Mouse (Mus musculus) T-helper 17 cell (primary cell): ENCODE data around the gene Olfr846.

Source experiments
- in situ Hi-C, 2 experiments: fragments of 300-600 bp; cut with MboI, MseI; formaldehyde crosslinking; loops; 1 replicate in 1 of 2; 2 replicates in 1 of 2; pipeline ENCODE4 v1.15.1; 2025; ENCODE audit warnings: high pct_unique_total_duplicates in 2 of 2

Olfr846 gene

DNA sequence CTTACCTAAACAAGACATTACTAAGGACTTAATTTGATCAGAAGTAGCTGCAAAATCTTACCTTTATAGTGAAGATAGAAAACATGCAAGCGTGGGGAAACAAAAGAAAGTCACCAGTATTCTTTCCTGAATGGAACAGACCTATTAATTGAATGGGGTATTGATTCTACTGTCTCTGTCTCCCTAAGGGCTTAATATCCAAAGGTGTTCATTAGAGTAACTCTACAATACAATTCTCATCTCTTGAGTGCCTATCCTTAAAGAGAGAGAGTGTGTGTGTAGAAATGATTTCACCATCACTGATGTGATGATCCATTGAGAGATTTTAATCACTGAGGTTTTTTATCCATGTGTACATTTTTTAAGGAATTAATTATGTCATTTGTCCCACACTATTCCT, at the start of gene Olfr846:
Olfr846 (minus strand) TSS at position 101 of the 400 bp plus-strand sequence.
- in situ Hi-C loops = no loop called here

DNA sequence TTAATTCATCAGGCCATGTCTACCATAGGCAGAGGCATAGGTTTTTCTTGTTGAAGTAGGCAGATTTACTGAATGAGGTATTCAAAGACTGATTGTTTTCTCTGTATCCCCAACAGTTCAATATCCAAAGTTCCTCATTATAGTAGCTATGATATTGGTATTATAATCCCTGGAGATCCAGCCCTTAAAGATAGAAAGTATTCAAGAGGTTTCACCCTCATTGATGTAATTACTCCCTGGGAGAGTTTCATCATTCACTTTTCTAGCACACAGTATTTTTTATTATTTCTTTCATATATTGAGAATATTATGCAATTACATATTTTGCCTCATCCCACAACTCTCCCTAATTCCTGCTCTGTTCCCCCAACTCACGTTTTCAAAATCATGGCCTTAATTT, 14.8 kb upstream of the Olfr846 start, which contains the start of gene Olfr847:
Olfr847 (minus strand) TSS at position 101 of the 400 bp plus-strand sequence.
- in situ Hi-C loops = no loop called here

DNA sequence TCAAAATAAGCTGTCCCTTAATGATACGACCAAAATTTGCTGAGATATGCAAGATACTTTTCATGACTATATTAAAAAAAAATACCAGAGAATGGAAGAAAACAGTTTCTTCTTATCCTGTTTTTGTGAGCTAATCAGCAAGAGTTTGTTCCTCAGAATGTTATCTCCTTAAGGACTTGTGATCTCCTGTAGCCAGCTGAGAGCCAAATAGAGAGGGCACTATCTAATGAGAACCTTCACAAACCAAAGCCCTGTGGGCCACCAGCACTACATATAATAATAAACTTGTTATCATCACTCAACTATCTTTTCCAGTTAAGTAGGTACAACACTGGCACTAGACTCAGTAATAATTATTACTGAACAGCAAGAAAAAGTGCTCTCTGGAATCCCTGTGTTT, 27.6 kb downstream of the Olfr846 start, which contains the start of gene Olfr845:
Olfr845 (plus strand) TSS at position 301 of the 400 bp plus-strand sequence.
- in situ Hi-C loops = no loop called here

DNA sequence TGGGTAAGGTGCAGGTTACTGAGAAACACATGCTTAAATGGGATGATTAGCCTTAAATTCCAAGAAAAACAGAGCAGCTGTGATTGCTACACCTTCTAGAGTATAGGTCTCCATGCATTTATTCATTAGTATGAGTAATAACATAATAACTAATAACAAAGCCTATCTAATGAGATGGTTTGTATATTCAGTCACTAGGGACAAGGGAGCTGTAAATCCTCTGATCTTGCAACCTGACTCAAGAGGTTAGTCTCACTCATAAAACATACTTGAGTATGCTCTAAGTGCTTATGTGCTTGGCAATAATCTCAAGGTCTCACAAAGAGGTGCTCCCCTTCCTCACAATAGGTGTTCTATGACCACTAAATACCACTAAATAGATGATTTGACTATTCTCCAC, 47.8 kb downstream of the Olfr846 start, which contains the start of gene Olfr844:
Olfr844 (plus strand) TSS at position 301 of the 400 bp plus-strand sequence.
- in situ Hi-C loops = no loop called here
